Mouse (Mus musculus) forebrain, embryonic 11.5 days (tissue): Measurements from ENCODE around the gene Ilf2. TPM values are rescaled to one million over a fixed set of nuclear protein-coding genes. Genes with fewer than 3 reads are reported as not detected.

Experiments
- ATAC-seq: fragments of 200-750 bp; cut with Nextera tagmentation; replicated peaks from 2 replicates; pipeline ENCODE4 v1.8.0; 2017; ENCODE audit warnings: moderate TSS enrichment; ENCODE audit not compliant: low FRiP score
- DNase-seq: peaks from one replicate; pipeline ENCODE4 v3.0.0-alpha.2; 2017; ENCODE audit warnings: low spot score
- H3K27ac ChIP-seq: fragments of 300-500 bp; sonication (generic); 2 replicates; pipeline ENCODE4 v1.5.1; 2014; ENCODE audit warnings: low read depth, low read length
- H3K27me3 ChIP-seq: fragments of 300-500 bp; sonication (generic); 2 replicates; pipeline ENCODE4 v1.6.1; 2014; ENCODE audit warnings: mild to moderate bottlenecking, low read length, mixed read lengths; ENCODE audit not compliant: control insufficient read depth, insufficient read depth
- H3K36me3 ChIP-seq: fragments of 300-500 bp; sonication (generic); 2 replicates; pipeline ENCODE4 v1.6.1; 2014; ENCODE audit warnings: mild to moderate bottlenecking, low read length, moderate library complexity, mixed read lengths; ENCODE audit not compliant: control insufficient read depth, insufficient read depth
- H3K4me1 ChIP-seq: fragments of 300-500 bp; sonication (generic); replicated peaks from 2 replicates; pipeline ENCODE4 v1.6.1; 2014; ENCODE audit warnings: low read length, mixed read lengths; ENCODE audit not compliant: control insufficient read depth, insufficient read depth
- H3K4me2 ChIP-seq: fragments of 300-500 bp; sonication (generic); 2 replicates; pipeline ENCODE4 v1.6.1; 2014; ENCODE audit warnings: low read depth, mild to moderate bottlenecking, low read length, moderate library complexity, mixed read lengths; ENCODE audit not compliant: severe bottlenecking
- H3K4me3 ChIP-seq: fragments of 300-500 bp; sonication (generic); 2 replicates; pipeline ENCODE4 v1.5.1; 2014; ENCODE audit warnings: low read depth, low read length
- H3K9ac ChIP-seq: fragments of 300-500 bp; sonication (generic); 2 replicates; pipeline ENCODE4 v1.6.1; 2014; ENCODE audit warnings: low read length
- H3K9me3 ChIP-seq: fragments of 300-500 bp; sonication (generic); 2 replicates; pipeline ENCODE4 v1.6.1; 2016; ENCODE audit warnings: low read length, mixed read lengths; ENCODE audit not compliant: control insufficient read depth
- WGBS: fragments of 180-500 bp; shearing (Covaris S2); extraction: QIAGEN DNeasy Blood & Tissue Kit; methylation state at CpG from one replicate; pipeline ENCODE4 v1.1.7; 2014; 5-methylcytosine and 5-hydroxymethylcytosine counted together
- polyA plus RNA-seq: library from polyadenylated mRNA; unstranded; fragments of >200 nt; fragmentation: Nextera tagmentation; extraction: Ambion mirVana; gene quantifications from 2 replicates; pipeline ENCODE4 v1.2.1, GENCODE M21; 2014

The Ilf2 gene
- polyA plus RNA-seq, 1 experiment from 2014 or later: 365 TPM

DNA sequence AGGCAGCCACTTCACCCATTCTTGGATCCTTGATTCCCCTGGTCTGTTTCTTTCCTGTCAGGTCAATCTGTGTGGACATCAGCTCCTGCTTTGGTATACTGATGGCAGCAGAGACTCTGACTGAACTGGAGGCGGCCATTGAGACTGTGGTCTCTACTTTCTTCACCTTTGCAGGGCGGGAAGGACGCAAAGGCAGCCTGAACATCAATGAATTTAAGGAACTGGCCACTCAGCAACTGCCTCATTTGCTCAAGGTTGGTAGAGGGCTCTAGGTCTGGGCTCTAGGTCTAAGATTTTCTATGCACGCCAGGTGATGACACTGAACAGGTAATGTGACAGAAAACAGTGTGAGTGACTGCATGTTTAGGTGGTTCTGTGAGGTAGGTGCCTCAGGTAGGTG is 39.9 kb downstream of the Ilf2 start:
- no peaks in the 10 kb centered on the region for H3K9me3 ChIP-seq
- ATAC-seq: no peak
- no peak overlapping the region for H3K4me2 ChIP-seq
- H3K9ac ChIP-seq: no peak overlapping the region
- no peak overlapping the region for H3K27ac ChIP-seq
- H3K27me3 ChIP-seq: peaks cover 12% of the 10 kb centered on the region
- H3K4me3 ChIP-seq: no peak overlapping the region
- no peak for DNase-seq
- 84% methylated on average over 4 of the region's 4 CpGs for WGBS
- H3K36me3 ChIP-seq: no peaks in the 10 kb centered on the region
- peaks cover 3% of the 10 kb centered on the region; the same call in 1 of the 2 replicates for H3K4me1 ChIP-seq

DNA sequence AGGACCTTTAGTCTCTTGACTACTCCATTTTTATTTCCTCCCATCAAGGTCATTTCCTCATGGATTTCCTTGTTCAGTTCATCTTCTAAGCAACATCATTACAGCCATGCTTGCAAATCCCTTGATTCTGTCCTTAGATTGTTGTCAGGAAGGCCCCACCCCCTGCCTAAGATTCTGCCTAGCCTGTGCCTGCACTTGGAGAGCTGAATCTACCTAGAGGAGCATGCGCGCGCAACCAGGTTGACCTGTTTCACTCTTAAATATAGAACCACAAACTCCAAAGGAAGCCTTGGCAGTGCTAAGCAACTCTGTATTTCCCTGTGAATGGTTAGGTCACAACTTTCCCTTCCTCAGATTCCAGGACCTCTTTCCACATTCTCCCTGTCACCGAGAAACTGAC is 41.8 kb downstream of the Ilf2 start:
- no peaks in the 10 kb centered on the region for H3K36me3 ChIP-seq
- 85% methylated on average over 4 of the region's 4 CpGs for WGBS
- ATAC-seq (no peak), DNase-seq (no peak)
- H3K27me3 ChIP-seq: peaks cover 12% of the 10 kb centered on the region
- H3K4me1 ChIP-seq: peaks cover 3% of the 10 kb centered on the region; the same call in 1 of the 2 replicates
- no peak overlapping the region for H3K9ac ChIP-seq
- no peaks in the 10 kb centered on the region for H3K9me3 ChIP-seq
- no peak overlapping the region for H3K27ac ChIP-seq
- H3K4me2 ChIP-seq: no peak overlapping the region
- H3K4me3 ChIP-seq: no peak overlapping the region

DNA sequence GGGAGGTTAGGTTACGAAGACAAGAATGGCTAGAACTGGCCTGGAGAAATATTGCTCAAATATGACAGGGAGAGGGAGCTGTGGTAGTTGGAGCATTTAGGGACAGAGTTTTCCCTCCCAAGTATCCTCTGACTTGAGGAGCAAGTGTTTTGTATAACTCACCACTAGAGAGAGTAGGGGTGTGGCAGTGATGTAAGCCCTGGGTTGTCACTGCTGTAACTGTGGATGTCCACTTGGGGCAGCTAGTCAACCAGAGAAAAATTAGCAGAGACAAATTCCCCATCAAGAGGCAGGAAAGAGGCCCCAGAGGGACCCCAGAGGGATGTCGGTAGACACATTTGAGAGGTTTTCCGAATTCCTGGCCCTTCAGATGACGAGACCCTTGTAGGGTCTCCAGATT is 49.5 kb downstream of the Ilf2 start:
- DNase-seq (no peak), ATAC-seq (no peak)
- H3K27me3 ChIP-seq: no peaks in the 10 kb centered on the region
- H3K4me3 ChIP-seq: no peak overlapping the region
- no peaks in the 10 kb centered on the region for H3K4me1 ChIP-seq
- no peak overlapping the region for H3K9ac ChIP-seq
- H3K36me3 ChIP-seq: no peaks in the 10 kb centered on the region
- 72% methylated on average over 4 of the region's 4 CpGs for WGBS
- H3K4me2 ChIP-seq: no peak overlapping the region
- H3K27ac ChIP-seq: no peak overlapping the region
- no peaks in the 10 kb centered on the region; the same call in 1 of the 2 replicates for H3K9me3 ChIP-seq

DNA sequence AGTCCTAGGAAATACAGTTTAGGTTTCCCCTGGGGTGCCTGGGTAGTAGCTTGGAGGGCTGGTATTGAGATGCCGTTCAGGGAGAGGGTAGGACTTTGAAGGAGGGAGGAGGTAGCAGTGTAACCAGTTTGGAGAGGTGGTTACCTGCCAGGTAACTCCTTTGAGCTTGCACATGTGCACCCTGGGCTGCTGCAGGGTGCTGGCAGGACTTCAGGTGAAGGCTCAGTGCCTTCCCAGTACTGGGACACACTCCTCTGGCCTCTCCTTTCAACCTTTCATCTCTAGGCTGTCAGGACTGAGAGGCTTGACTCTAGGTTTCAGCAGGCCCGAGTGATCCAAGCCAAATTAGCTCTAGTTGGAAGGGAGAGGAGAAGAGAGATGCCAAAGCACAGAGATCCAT is 50.1 kb downstream of the Ilf2 start:
- H3K4me3 ChIP-seq: no peak overlapping the region
- DNase-seq (no peak), ATAC-seq (no peak)
- no peak overlapping the region for H3K4me2 ChIP-seq
- H3K27ac ChIP-seq: no peak overlapping the region
- no peaks in the 10 kb centered on the region for H3K36me3 ChIP-seq
- H3K27me3 ChIP-seq: no peaks in the 10 kb centered on the region
- 81% methylated on average over 2 of the region's 2 CpGs for WGBS
- H3K9ac ChIP-seq: no peak overlapping the region
- no peaks in the 10 kb centered on the region; the same call in 1 of the 2 replicates for H3K9me3 ChIP-seq
- no peaks in the 10 kb centered on the region for H3K4me1 ChIP-seq

DNA sequence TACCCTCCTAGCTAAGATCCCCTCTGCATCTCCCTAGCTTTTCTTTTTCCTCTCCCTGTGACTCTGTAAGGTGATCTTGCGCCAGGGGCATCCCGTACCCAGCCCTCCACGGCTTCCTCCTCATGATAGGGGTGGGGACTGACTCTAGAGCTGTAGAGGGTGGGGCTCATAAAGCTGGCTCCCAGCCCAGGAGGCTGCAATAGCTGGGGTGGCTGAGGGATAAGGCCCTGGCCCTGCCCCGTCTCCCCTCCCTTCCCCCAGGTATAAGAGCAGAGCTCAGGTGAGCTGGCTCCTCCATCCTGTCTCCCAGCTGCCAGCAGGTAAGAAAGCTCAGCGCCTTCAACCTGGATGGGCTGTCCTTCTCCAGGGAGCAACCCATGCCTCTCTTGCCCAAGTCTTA is 50.7 kb downstream of the Ilf2 start, which contains the start of gene S100a14:
Gene S100a14, plus strand, starts transcription at position 277 of the 400 bp plus-strand sequence.
- 80% methylated on average over 5 of the region's 5 CpGs for WGBS
- Histone ChIP-seq H3K9me3 (no peaks in the 10 kb centered on the region; the same call in 1 of the 2 replicates), H3K4me1 (no peaks in the 10 kb centered on the region), H3K9ac (no peak within 1 kb of the TSS), H3K27me3 (no peaks in the 10 kb centered on the region), H3K4me3 (no peak within 1 kb of the TSS), H3K36me3 (no peaks in the 10 kb centered on the region), H3K4me2 (no peak within 1 kb of the TSS), H3K27ac (no peak within 1 kb of the TSS)
- ATAC-seq (no peak), DNase-seq (no peak)

DNA sequence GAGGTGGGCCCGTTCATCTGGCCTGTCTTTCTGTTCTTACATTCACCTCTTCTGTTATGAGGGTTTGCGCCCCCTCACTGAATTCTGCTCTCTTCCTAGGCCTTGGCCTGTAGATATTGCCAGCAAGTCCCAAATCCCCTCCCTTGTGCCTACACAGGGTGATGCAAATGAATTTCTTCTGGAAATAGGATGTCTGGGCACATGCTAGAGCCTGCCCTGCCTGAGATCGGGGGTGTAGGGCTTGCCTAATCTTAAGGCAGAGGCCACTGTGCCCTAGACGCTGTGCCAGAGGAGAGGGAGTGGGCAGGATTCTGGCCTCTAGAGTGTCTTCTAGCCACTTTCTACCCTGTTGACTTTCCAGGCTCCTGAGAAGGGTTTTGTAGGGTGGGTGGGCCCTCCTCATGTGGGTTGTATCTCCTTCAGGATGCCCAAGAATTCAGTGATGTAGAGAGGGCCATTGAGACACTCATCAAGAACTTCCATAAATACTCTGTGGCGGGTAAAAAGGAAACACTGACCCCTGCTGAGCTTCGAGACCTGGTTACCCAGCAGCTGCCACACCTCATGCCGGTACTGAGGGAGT is 51.5 kb downstream of the Ilf2 start:
- Histone ChIP-seq H3K9ac (no peak overlapping the region), H3K4me3 (no peak overlapping the region), H3K27ac (no peak overlapping the region), H3K9me3 (no peaks in the 10 kb centered on the region; the same call in 1 of the 2 replicates), H3K36me3 (no peaks in the 10 kb centered on the region), H3K4me2 (no peak overlapping the region), H3K27me3 (no peaks in the 10 kb centered on the region), H3K4me1 (no peaks in the 10 kb centered on the region)
- DNase-seq (no peak), ATAC-seq (no peak)
- whole genome bisulfite sequencing: 85% methylated on average over 7 of the region's 7 CpGs

DNA sequence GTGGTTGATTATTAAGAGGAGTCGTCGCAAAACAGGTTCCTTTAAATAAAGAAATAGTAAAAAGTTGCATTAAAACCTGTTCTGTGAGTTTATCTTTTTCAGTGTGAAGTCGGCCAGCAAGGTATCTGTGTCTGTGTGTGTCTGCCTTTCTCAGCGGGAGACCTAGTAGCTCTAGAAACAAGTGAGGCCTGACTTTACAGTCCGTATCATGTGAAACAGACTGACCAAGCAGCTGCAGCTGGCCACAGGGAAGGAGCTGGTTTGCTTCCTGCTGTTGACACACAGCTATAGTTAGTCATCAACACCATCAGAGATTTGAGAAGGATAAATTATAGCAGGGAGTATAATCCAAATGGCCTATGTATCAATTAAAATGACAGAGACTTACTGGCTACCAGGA is 55.8 kb downstream of the Ilf2 start:
- Histone ChIP-seq H3K36me3 (no peaks in the 10 kb centered on the region), H3K27ac (no peak overlapping the region), H3K27me3 (no peaks in the 10 kb centered on the region), H3K9me3 (no peaks in the 10 kb centered on the region), H3K4me1 (no peaks in the 10 kb centered on the region), H3K4me3 (no peak overlapping the region), H3K9ac (no peak overlapping the region), H3K4me2 (no peak overlapping the region)
- DNase-seq (no peak), ATAC-seq (no peak)
- WGBS: 74% methylated on average over 5 of the region's 5 CpGs

DNA sequence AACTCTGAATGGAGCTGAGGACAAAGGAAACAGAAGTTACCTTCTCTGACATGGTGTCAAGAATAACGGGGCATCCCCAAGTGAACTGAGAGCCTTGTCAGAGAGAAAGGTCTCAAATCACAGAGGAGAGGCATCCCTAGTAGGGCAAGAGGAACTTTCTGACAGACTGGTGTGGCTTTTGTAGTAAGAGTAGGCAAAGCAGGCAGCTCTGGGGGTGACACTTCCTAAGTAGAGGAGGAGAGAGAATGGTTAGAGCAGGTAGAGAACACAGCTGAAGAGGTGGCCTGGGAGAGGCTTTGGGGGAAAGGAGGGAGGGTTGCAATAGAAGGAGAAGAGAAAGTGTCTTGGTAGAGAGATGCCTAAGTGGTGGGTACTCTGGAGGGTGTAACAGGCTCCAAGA is 59.5 kb downstream of the Ilf2 start:
- DNase-seq (no peak), ATAC-seq (no peak)
- Histone ChIP-seq H3K9me3 (no peaks in the 10 kb centered on the region), H3K4me3 (no peak overlapping the region), H3K27me3 (no peaks in the 10 kb centered on the region), H3K27ac (no peak overlapping the region), H3K36me3 (no peaks in the 10 kb centered on the region), H3K9ac (no peak overlapping the region), H3K4me2 (no peak overlapping the region), H3K4me1 (no peaks in the 10 kb centered on the region)
- WGBS: 56% methylated on average over 1 of the region's 1 CpGs
